Mouse (Mus musculus) testis, adult 2 months (tissue): ENCODE data around the gene Sgca. TPM values are rescaled to one million over a fixed set of nuclear protein-coding genes. Genes with fewer than 3 reads are reported as not detected.

ENCODE experiments used
- H3K27ac ChIP-seq: fragments of 200-500 bp; 2 replicates; pipeline ENCODE4 v1.5.1; 2012; ENCODE audit warnings: low read depth, low read length; ENCODE audit not compliant: control insufficient read depth, insufficient read depth
- H3K27me3 ChIP-seq: fragments of 200-500 bp; 2 replicates; pipeline ENCODE4 v1.6.1; 2012; ENCODE audit warnings: mild to moderate bottlenecking, low read length, moderate library complexity; ENCODE audit not compliant: control insufficient read depth, insufficient read depth
- H3K36me3 ChIP-seq: fragments of 200-500 bp; 2 replicates; pipeline ENCODE4 v1.6.1; 2012; ENCODE audit warnings: mild to moderate bottlenecking, low read length; ENCODE audit not compliant: control insufficient read depth, insufficient read depth
- H3K4me1 ChIP-seq: fragments of 200-500 bp; 2 replicates; pipeline ENCODE4 v1.6.1; 2012; ENCODE audit warnings: low read length; ENCODE audit not compliant: control insufficient read depth, insufficient read depth
- H3K4me3 ChIP-seq: fragments of 200-500 bp; 2 replicates; pipeline ENCODE4 v1.5.1; 2012; ENCODE audit warnings: low read depth, mild to moderate bottlenecking, low read length, moderate library complexity, mixed read lengths; ENCODE audit not compliant: control insufficient read depth
- CTCF ChIP-seq: fragments of 200-500 bp; IDR thresholded peaks from 2 replicates; pipeline ENCODE4 v1.5.1; 2012; ENCODE audit warnings: low read depth, mild to moderate bottlenecking, inconsistent platforms, low read length, moderate library complexity; ENCODE audit not compliant: control insufficient read depth, insufficient read depth, insufficient replicate concordance
- POLR2A ChIP-seq: fragments of 200-500 bp; IDR thresholded peaks from 2 replicates; pipeline ENCODE4 v1.6.1; 2012; ENCODE audit warnings: low read depth, mild to moderate bottlenecking, inconsistent platforms, low read length, moderate library complexity; ENCODE audit not compliant: control insufficient read depth
- polyA plus RNA-seq: library from polyadenylated mRNA; depleted of rRNA; stranded (reverse); fragments of >200 nt; gene quantifications from 2 replicates; pipeline ENCODE4 v1.2.3, GENCODE M21; 2012

The Sgca gene
- polyA plus RNA-seq, 1 experiment, result 27.5 TPM

- Histone ChIP-seq H3K27ac (no peak overlapping the region), H3K4me1 (peaks cover 6% of the 10 kb centered on the region), H3K4me3 (peak overlapping the region; percentile 44; the same call in 1 of the 2 replicates), H3K27me3 (no peaks in the 10 kb centered on the region), H3K36me3 (no peaks in the 10 kb centered on the region)
- TF ChIP-seq CTCF (peak; percentile 98), POLR2A (peak; percentile 58; the same call in 1 of the 2 replicates)
Measured at GRCm38 (mm10) chr11:94978947-94979346, 2.8 kb upstream of the Sgca start.

- TF ChIP-seq CTCF (no peak), POLR2A (no peak)
- Histone ChIP-seq H3K36me3 (no peaks in the 10 kb centered on the region), H3K4me3 (no peak overlapping the region), H3K27ac (no peak overlapping the region), H3K27me3 (no peaks in the 10 kb centered on the region), H3K4me1 (peaks cover 6% of the 10 kb centered on the region)
Measured at GRCm38 (mm10) chr11:94978178-94978915, 2.2 kb upstream of the Sgca start.

GRCm38 (mm10) chr11:94974951-94975350 lies 1.2 kb downstream of the Sgca start:
- no peak overlapping the region for H3K27ac ChIP-seq
- H3K4me3 ChIP-seq, result no peak overlapping the region

GRCm38 (mm10) chr11:94973313-94973712 lies 2.8 kb downstream of the Sgca start:
- TF ChIP-seq CTCF (no peak), POLR2A (no peak)
- Histone ChIP-seq H3K36me3 (no peaks in the 10 kb centered on the region), H3K4me3 (no peak overlapping the region), H3K4me1 (peaks cover 7% of the 10 kb centered on the region), H3K27ac (no peak overlapping the region), H3K27me3 (no peaks in the 10 kb centered on the region)

More at GRCm38 (mm10) chr11:94974951-94975350, 1.2 kb downstream of the Sgca start:
- Histone ChIP-seq H3K4me1 (peaks cover 13% of the 10 kb centered on the region), H3K36me3 (no peaks in the 10 kb centered on the region), H3K27me3 (no peaks in the 10 kb centered on the region)
- TF ChIP-seq CTCF (no peak), POLR2A (no peak)

GRCm38 (mm10) chr11:94972887-94973286 lies 3.2 kb downstream of the Sgca start:
- TF ChIP-seq CTCF (no peak), POLR2A (no peak)
- Histone ChIP-seq H3K4me3 (no peak overlapping the region), H3K4me1 (peaks cover 7% of the 10 kb centered on the region), H3K27me3 (no peaks in the 10 kb centered on the region), H3K27ac (no peak overlapping the region; the same call in 1 of the 2 replicates), H3K36me3 (peaks cover under 1% of the 10 kb centered on the region; the same call in 1 of the 2 replicates)

- Histone ChIP-seq H3K4me3 (peak overlapping the region; percentile 89), H3K36me3 (peaks cover 4% of the 10 kb centered on the region; the same call in 1 of the 2 replicates), H3K4me1 (peaks cover 7% of the 10 kb centered on the region), H3K27ac (peak overlapping the region; percentile 90), H3K27me3 (no peaks in the 10 kb centered on the region)
- peak; percentile 54; the same call in 1 of the 2 replicates for TF ChIP-seq POLR2A
- no peak for TF ChIP-seq CTCF
Measured at GRCm38 (mm10) chr11:94971895-94972615, 4.1 kb downstream of the Sgca start.
